Mouse (Mus musculus) ES-E14 (cell line): ENCODE results near the gene Cryba4. TPM values are rescaled to one million over a fixed set of nuclear protein-coding genes. Genes with fewer than 3 reads are reported as not detected.
A peak's percentile ranks its signal among the peaks of the same experiment; 100 is the strongest.

Experiments used
- DNase-seq: peaks from one replicate; pipeline ENCODE4 v3.0.0-alpha.2; 2013; ENCODE audit warnings: low read depth, low spot score
- H3K27ac ChIP-seq: 2 replicates; pipeline ENCODE4 v1.5.1; 2012; ENCODE audit warnings: low read depth, mild to moderate bottlenecking, low read length, moderate library complexity, mixed read lengths; ENCODE audit not compliant: poor library complexity, insufficient read depth, severe bottlenecking
- H3K36me3 ChIP-seq: 2 replicates; pipeline ENCODE4 v1.6.1; 2012; ENCODE audit warnings: mild to moderate bottlenecking, low read length, moderate library complexity, mixed read lengths; ENCODE audit not compliant: control insufficient read depth, poor library complexity, insufficient read depth, severe bottlenecking
- H3K4me1 ChIP-seq, 2 experiments: fragments of 150-350 bp in 1 of 2; sonication (generic) in 1 of 2; 2 replicates each; pipeline ENCODE4 v1.6.1; 2012; ENCODE audit warnings: low read length in 2 of 2, mild to moderate bottlenecking in 1 of 2, mixed read lengths in 1 of 2; ENCODE audit not compliant: control insufficient read depth in 2 of 2, insufficient read depth in 2 of 2, poor library complexity in 1 of 2
- H3K4me3 ChIP-seq, 2 experiments: fragments of 150-350 bp in 1 of 2; sonication (generic) in 1 of 2; 2 replicates each; pipeline ENCODE4 v1.5.1; 2012; ENCODE audit warnings: low read length in 2 of 2, low read depth in 1 of 2, mild to moderate bottlenecking in 1 of 2, mixed read lengths in 1 of 2; ENCODE audit not compliant: insufficient read depth in 1 of 2, poor library complexity in 1 of 2, severe bottlenecking in 1 of 2
- H3K9ac ChIP-seq: 2 replicates; pipeline ENCODE4 v1.6.1; 2012; ENCODE audit warnings: low read depth, mild to moderate bottlenecking, low read length, mixed read lengths; ENCODE audit not compliant: poor library complexity, insufficient read depth, severe bottlenecking
- H3K9me3 ChIP-seq: fragments of 150-350 bp; sonication (generic); 2 replicates; pipeline ENCODE4 v1.6.1; 2012; ENCODE audit warnings: low read depth, mild to moderate bottlenecking, low read length; ENCODE audit not compliant: control insufficient read depth, insufficient read depth
- CHD2 ChIP-seq: IDR thresholded peaks from 2 replicates; pipeline ENCODE4 v1.6.1; 2014; ENCODE audit warnings: mild to moderate bottlenecking, low read depth, low read length, inconsistent platforms
- HCFC1 ChIP-seq: IDR thresholded peaks from 2 replicates; pipeline ENCODE4 v1.6.1; 2012; ENCODE audit warnings: low read length, inconsistent platforms, borderline replicate concordance; ENCODE audit not compliant: insufficient read depth
- MAFK ChIP-seq: IDR thresholded peaks from 2 replicates; pipeline ENCODE4 v1.6.1; 2014; ENCODE audit warnings: mild to moderate bottlenecking, low read depth, low read length, inconsistent platforms; ENCODE audit not compliant: insufficient read depth
- ZC3H11A ChIP-seq: IDR thresholded peaks from 2 replicates; pipeline ENCODE4 v1.6.1; 2012; ENCODE audit warnings: low read depth, mild to moderate bottlenecking, inconsistent platforms, low read length, borderline replicate concordance
- ZNF384 ChIP-seq: IDR thresholded peaks from 2 replicates; pipeline ENCODE4 v1.6.1; 2012; ENCODE audit warnings: low read depth, low read length, inconsistent platforms
- in situ Hi-C, 2 experiments: fragments of 600-800 bp; cut with MboI; formaldehyde crosslinking; loops; one replicate each; pipeline ENCODE4 v1.15.1; 2025; ENCODE audit warnings: low sequenced_read_pairs in 2 of 2, inconsistent platforms in 1 of 2; ENCODE audit not compliant: unreplicated experiment in 2 of 2
- total RNA-seq: library from RNA; depleted of rRNA; stranded (reverse); fragments of 300-350 nt; gene quantifications from 2 replicates; pipeline ENCODE4 v1.2.3, GENCODE M21; 2012

Gene Cryba4
- total RNA-seq, 1 experiment, result 0.31 TPM

- TF ChIP-seq ZNF384 (no peak), MAFK (no peak), ZC3H11A (0 out of 2 replicates have a peak, but pooled peaks have one; percentile 14)
- in situ Hi-C loops, result no loop called here
- Histone ChIP-seq H3K9me3 (no peaks in the 10 kb centered on the region), H3K36me3 (no peaks in the 10 kb centered on the region), H3K4me1 (peaks cover 6 to 29% of the 10 kb centered on the region in 2 experiments), H3K9ac (peak overlapping the region; percentile 34; the same call in 1 of the 2 replicates), H3K4me3 (no peak overlapping the region; a peak in 1 of 4 replicates), H3K27ac (no peak overlapping the region)
- peak; percentile 80 for DNase-seq
Observed at GRCm38 (mm10) chr5:112214419-112214818, 37.9 kb downstream of the Cryba4 start.

- Histone ChIP-seq H3K27ac (no peak overlapping the region), H3K4me1 (peaks cover 6 to 29% of the 10 kb centered on the region in 2 experiments), H3K36me3 (no peaks in the 10 kb centered on the region), H3K9ac (no peak overlapping the region), H3K4me3 (no peak overlapping the region), H3K9me3 (no peaks in the 10 kb centered on the region)
- in situ Hi-C loops, result no loop called here
- no peak for DNase-seq
- TF ChIP-seq HCFC1 (no peak), MAFK (no peak), ZNF384 (no peak), ZC3H11A (no peak), CHD2 (no peak)
Observed at GRCm38 (mm10) chr5:112213331-112214240, 38.7 kb downstream of the Cryba4 start.

GRCm38 (mm10) chr5:112212711-112213264 lies 39.5 kb downstream of the Cryba4 start:
- DNase-seq, result no peak
- TF ChIP-seq CHD2, result no peak
- TF ChIP-seq ZC3H11A, result no peak
- no peak for TF ChIP-seq ZNF384
- TF ChIP-seq MAFK, result no peak
- no peak for TF ChIP-seq HCFC1
- H3K36me3 ChIP-seq, result no peaks in the 10 kb centered on the region
- no peak overlapping the region for H3K9ac ChIP-seq
- no peak overlapping the region for H3K4me3 ChIP-seq
- no peaks in the 10 kb centered on the region for H3K9me3 ChIP-seq
- no peak overlapping the region for H3K27ac ChIP-seq
- peaks cover 6 to 31% of the 10 kb centered on the region in 2 experiments for H3K4me1 ChIP-seq
- in situ Hi-C loops, result no loop called here

- no peak overlapping the region for H3K9ac ChIP-seq
- in situ Hi-C loops, result no loop called here
- no peaks in the 10 kb centered on the region for H3K9me3 ChIP-seq
- peaks cover 8 to 32% of the 10 kb centered on the region in 2 experiments for H3K4me1 ChIP-seq
- DNase-seq, result no peak
- H3K27ac ChIP-seq, result no peak overlapping the region
- TF ChIP-seq HCFC1, result no peak
- no peak for TF ChIP-seq CHD2
- no peak for TF ChIP-seq MAFK
- no peak for TF ChIP-seq ZC3H11A
- no peak for TF ChIP-seq ZNF384
- no peaks in the 10 kb centered on the region for H3K36me3 ChIP-seq
- no peak overlapping the region for H3K4me3 ChIP-seq
Observed at GRCm38 (mm10) chr5:112211911-112212310, 40.4 kb downstream of the Cryba4 start.
